Mouse (Mus musculus): ENCODE measurements around the gene Rasl2-9. TPM values are rescaled to one million over a fixed set of nuclear protein-coding genes. Genes with fewer than 3 reads are reported as not detected.

Rasl2-9 gene
- polyA plus RNA-seq, 1 experiment from 2014 or later, result 2.5 TPM

- 91% methylated on average over 15 of the region's 15 CpGs for WGBS
- H3K4me2 ChIP-seq (ENCODE audit: low read length), result no peak overlapping the region
- no peak for ATAC-seq (ENCODE audit: insufficient number of reproducible peaks, insufficient read depth, low FRiP score, low read depth)
- peaks cover 0 to 8% of the 10 kb centered on the region in 2 experiments; a peak in 1 of 4 replicates for H3K4me1 ChIP-seq (ENCODE audit: control insufficient read depth in 2 of 2, insufficient read depth in 2 of 2, low read length in 2 of 2)
- peaks cover 96% of the 10 kb centered on the region for H3K36me3 ChIP-seq (ENCODE audit: control insufficient read depth, insufficient read depth, low read length)
- H3K9ac ChIP-seq (ENCODE audit: low read length), result no peak overlapping the region
- H3K27ac ChIP-seq (replicated peaks in 1 of 2; ENCODE audit: control insufficient read depth in 1 of 2, insufficient read depth in 1 of 2, low read depth in 2 of 2, low read length in 2 of 2), result no peak overlapping the region
- H3K9me3 ChIP-seq (ENCODE audit: control insufficient read depth, low read length), result no peaks in the 10 kb centered on the region
- H3K27me3 ChIP-seq (ENCODE audit: control insufficient read depth, insufficient read depth, low read length), result no peaks in the 10 kb centered on the region
- no peak overlapping the region for H3K4me3 ChIP-seq (ENCODE audit: control insufficient read depth in 1 of 2, insufficient read depth in 1 of 2, low read depth in 1 of 2, low read length in 2 of 2)
These were observed 35.9 kb downstream of the Rasl2-9 start for GRCm38 (mm10) chr7:5089853-5090252.

- Histone ChIP-seq H3K4me2 (ENCODE audit: low read length) (no peak overlapping the region), H3K9ac (ENCODE audit: low read length) (no peak overlapping the region), H3K36me3 (ENCODE audit: control insufficient read depth, insufficient read depth, low read length) (peaks cover 95% of the 10 kb centered on the region), H3K4me3 (ENCODE audit: control insufficient read depth in 1 of 2, insufficient read depth in 1 of 2, low read depth in 1 of 2, low read length in 2 of 2) (no peak overlapping the region), H3K27me3 (ENCODE audit: control insufficient read depth, insufficient read depth, low read length) (no peaks in the 10 kb centered on the region), H3K4me1 (ENCODE audit: control insufficient read depth in 2 of 2, insufficient read depth in 2 of 2, low read length in 2 of 2) (peaks cover 0 to 8% of the 10 kb centered on the region in 2 experiments; a peak in 1 of 4 replicates), H3K27ac (replicated peaks in 1 of 2; ENCODE audit: control insufficient read depth in 1 of 2, insufficient read depth in 1 of 2, low read depth in 2 of 2, low read length in 2 of 2) (no peak overlapping the region), H3K9me3 (ENCODE audit: control insufficient read depth, low read length) (no peaks in the 10 kb centered on the region)
- no peak for ATAC-seq (ENCODE audit: insufficient number of reproducible peaks, insufficient read depth, low FRiP score, low read depth)
- WGBS, result 91% methylated on average over 4 of the region's 4 CpGs
These were observed 37.9 kb downstream of the Rasl2-9 start for GRCm38 (mm10) chr7:5087886-5088285.

GRCm38 (mm10) chr7:5086921-5087440 lies 38.8 kb downstream of the Rasl2-9 start:
- no peak for ATAC-seq (ENCODE audit: insufficient number of reproducible peaks, insufficient read depth, low FRiP score, low read depth)
- H3K36me3 ChIP-seq (ENCODE audit: control insufficient read depth, insufficient read depth, low read length), result peaks cover 92% of the 10 kb centered on the region
- no peaks in the 10 kb centered on the region for H3K9me3 ChIP-seq (ENCODE audit: control insufficient read depth, low read length)
- H3K4me2 ChIP-seq (ENCODE audit: low read length), result no peak overlapping the region
- no peaks in the 10 kb centered on the region for H3K27me3 ChIP-seq (ENCODE audit: control insufficient read depth, insufficient read depth, low read length)
- H3K9ac ChIP-seq (ENCODE audit: low read length), result no peak overlapping the region
- no peak overlapping the region for H3K4me3 ChIP-seq (ENCODE audit: control insufficient read depth in 1 of 2, insufficient read depth in 1 of 2, low read depth in 1 of 2, low read length in 2 of 2)
- H3K27ac ChIP-seq (replicated peaks in 1 of 2; ENCODE audit: control insufficient read depth in 1 of 2, insufficient read depth in 1 of 2, low read depth in 2 of 2, low read length in 2 of 2), result no peak overlapping the region
- WGBS, result 87% methylated on average over 5 of the region's 5 CpGs
- H3K4me1 ChIP-seq (ENCODE audit: control insufficient read depth in 2 of 2, insufficient read depth in 2 of 2, low read length in 2 of 2), result peaks cover 0 to 11% of the 10 kb centered on the region in 2 experiments; a peak in 2 of 4 replicates

GRCm38 (mm10) chr7:5085512-5085911 lies 40.2 kb downstream of the Rasl2-9 start:
- Histone ChIP-seq H3K4me2 (ENCODE audit: low read length) (no peak overlapping the region), H3K27me3 (ENCODE audit: control insufficient read depth, insufficient read depth, low read length) (no peaks in the 10 kb centered on the region), H3K4me3 (ENCODE audit: control insufficient read depth in 1 of 2, insufficient read depth in 1 of 2, low read depth in 1 of 2, low read length in 2 of 2) (no peak overlapping the region), H3K9ac (ENCODE audit: low read length) (no peak overlapping the region), H3K36me3 (ENCODE audit: control insufficient read depth, insufficient read depth, low read length) (peaks cover 79% of the 10 kb centered on the region), H3K9me3 (ENCODE audit: control insufficient read depth, low read length) (no peaks in the 10 kb centered on the region), H3K4me1 (ENCODE audit: control insufficient read depth in 2 of 2, insufficient read depth in 2 of 2, low read length in 2 of 2) (peaks cover 3 to 22% of the 10 kb centered on the region in 2 experiments; a peak in 3 of 4 replicates), H3K27ac (replicated peaks in 1 of 2; ENCODE audit: control insufficient read depth in 1 of 2, insufficient read depth in 1 of 2, low read depth in 2 of 2, low read length in 2 of 2) (no peak overlapping the region)
- WGBS, result 54% methylated on average over 1 of the region's 1 CpGs
- no peak for ATAC-seq (ENCODE audit: insufficient number of reproducible peaks, insufficient read depth, low FRiP score, low read depth)

- H3K27ac ChIP-seq (replicated peaks in 1 of 2; ENCODE audit: control insufficient read depth in 1 of 2, insufficient read depth in 1 of 2, low read depth in 2 of 2, low read length in 2 of 2), result no peak overlapping the region
- ATAC-seq (ENCODE audit: insufficient number of reproducible peaks, insufficient read depth, low FRiP score, low read depth), result no peak
- no peak overlapping the region for H3K4me2 ChIP-seq (ENCODE audit: low read length)
- H3K27me3 ChIP-seq (ENCODE audit: control insufficient read depth, insufficient read depth, low read length), result no peaks in the 10 kb centered on the region
- no peak overlapping the region for H3K9ac ChIP-seq (ENCODE audit: low read length)
- no peaks in the 10 kb centered on the region for H3K9me3 ChIP-seq (ENCODE audit: control insufficient read depth, low read length)
- peaks cover 3 to 22% of the 10 kb centered on the region in 2 experiments; a peak in 3 of 4 replicates for H3K4me1 ChIP-seq (ENCODE audit: control insufficient read depth in 2 of 2, insufficient read depth in 2 of 2, low read length in 2 of 2)
- WGBS, result 92% methylated on average over 18 of the region's 18 CpGs
- H3K36me3 ChIP-seq (ENCODE audit: control insufficient read depth, insufficient read depth, low read length), result peaks cover 66% of the 10 kb centered on the region
- H3K4me3 ChIP-seq (ENCODE audit: control insufficient read depth in 1 of 2, insufficient read depth in 1 of 2, low read depth in 1 of 2, low read length in 2 of 2), result no peak overlapping the region
These were observed 42.2 kb downstream of the Rasl2-9 start for GRCm38 (mm10) chr7:5083325-5084105.

GRCm38 (mm10) chr7:5081939-5082338 lies 43.8 kb downstream of the Rasl2-9 start:
- Histone ChIP-seq H3K9me3 (ENCODE audit: control insufficient read depth, low read length) (no peaks in the 10 kb centered on the region), H3K9ac (ENCODE audit: low read length) (0 out of 2 replicates have a peak overlapping the region, but pooled peaks have one; percentile 21), H3K36me3 (ENCODE audit: control insufficient read depth, insufficient read depth, low read length) (peaks cover 68% of the 10 kb centered on the region), H3K27me3 (ENCODE audit: control insufficient read depth, insufficient read depth, low read length) (no peaks in the 10 kb centered on the region), H3K4me2 (ENCODE audit: low read length) (peak overlapping the region; percentile 87), H3K27ac (replicated peaks in 1 of 2; ENCODE audit: control insufficient read depth in 1 of 2, insufficient read depth in 1 of 2, low read depth in 2 of 2, low read length in 2 of 2) (no peak overlapping the region), H3K4me1 (ENCODE audit: control insufficient read depth in 2 of 2, insufficient read depth in 2 of 2, low read length in 2 of 2) (peaks cover 3 to 22% of the 10 kb centered on the region in 2 experiments; a peak in 3 of 4 replicates), H3K4me3 (ENCODE audit: control insufficient read depth in 1 of 2, insufficient read depth in 1 of 2, low read depth in 1 of 2, low read length in 2 of 2) (no peak overlapping the region)
- 94% methylated on average over 2 of the region's 2 CpGs for WGBS
- ATAC-seq (ENCODE audit: insufficient number of reproducible peaks, insufficient read depth, low FRiP score, low read depth), result no peak

GRCm38 (mm10) chr7:5081241-5081640 lies 44.5 kb downstream of the Rasl2-9 start:
- Histone ChIP-seq H3K36me3 (ENCODE audit: control insufficient read depth, insufficient read depth, low read length) (peaks cover 70% of the 10 kb centered on the region), H3K27ac (replicated peaks in 1 of 2; ENCODE audit: control insufficient read depth in 1 of 2, insufficient read depth in 1 of 2, low read depth in 2 of 2, low read length in 2 of 2) (no peak overlapping the region)

More at GRCm38 (mm10) chr7:5081241-5081640, 44.5 kb downstream of the Rasl2-9 start:
- no peaks in the 10 kb centered on the region for H3K9me3 ChIP-seq (ENCODE audit: control insufficient read depth, low read length)
- no peak for ATAC-seq (ENCODE audit: insufficient number of reproducible peaks, insufficient read depth, low FRiP score, low read depth)
- H3K9ac ChIP-seq (ENCODE audit: low read length), result peak overlapping the region; percentile 99
- H3K4me3 ChIP-seq (ENCODE audit: control insufficient read depth in 1 of 2, insufficient read depth in 1 of 2, low read depth in 1 of 2, low read length in 2 of 2), result peak overlapping the region; percentile 8 to 100; a peak in 2 of 4 replicates
- WGBS, result 48% methylated on average over 6 of the region's 6 CpGs
- H3K27me3 ChIP-seq (ENCODE audit: control insufficient read depth, insufficient read depth, low read length), result no peaks in the 10 kb centered on the region
- peak overlapping the region; percentile 87 for H3K4me2 ChIP-seq (ENCODE audit: low read length)
- H3K4me1 ChIP-seq (ENCODE audit: control insufficient read depth in 2 of 2, insufficient read depth in 2 of 2, low read length in 2 of 2), result peaks cover 3 to 22% of the 10 kb centered on the region in 2 experiments; a peak in 3 of 4 replicates

Data from heart, embryonic 14.5 days (tissue).